Mouse (Mus musculus): ENCODE measurements around the gene Dus2.

GRCm38 (mm10) chr8:105961101-105961500, 30.0 kb upstream of the Dus2 start:
- no peak for TF ChIP-seq CTCF (conservative IDR thresholded peaks at IDR 0.05 in 1 of 2, IDR thresholded peaks at IDR 0.05 in 1 of 2; ENCODE audit: low read depth in 2 of 2, low read length in 2 of 2)
- no peak for TF ChIP-seq POLR2A (IDR thresholded peaks at IDR 0.05; ENCODE audit: low read depth, low read length)
- no peak for TF ChIP-seq CHD2 (IDR thresholded peaks at IDR 0.05; ENCODE audit: low read length)
- TF ChIP-seq NELFE (IDR thresholded peaks at IDR 0.05; ENCODE audit: low read depth, low read length): no peak
- TF ChIP-seq RCOR1 (conservative IDR thresholded peaks at IDR 0.05; ENCODE audit: low read depth, low read length): no peak
- TF ChIP-seq TBP (conservative IDR thresholded peaks at IDR 0.05; ENCODE audit: low read depth, low read length): no peak
- TF ChIP-seq MAX (IDR thresholded peaks at IDR 0.05; ENCODE audit: low read length): no peak
- TF ChIP-seq ZNF384 (IDR thresholded peaks at IDR 0.05; ENCODE audit: low read depth, low read length): no peak
- TF ChIP-seq EP300 (IDR thresholded peaks at IDR 0.05; ENCODE audit: low read length): no peak
- no peak for TF ChIP-seq UBTF (IDR thresholded peaks at IDR 0.05; ENCODE audit: low read depth, low read length)
- TF ChIP-seq SMC3 (IDR thresholded peaks at IDR 0.05; ENCODE audit: low read depth, low read length): no peak

Data from CH12.LX (cell line).